Mouse (Mus musculus): ENCODE measurements around the gene Emp2. TPM values are rescaled to one million over a fixed set of nuclear protein-coding genes. Genes with fewer than 3 reads are reported as not detected.

Gene Emp2
- 3.6 and 7.9 TPM in 2 replicates for polyA plus RNA-seq (2012; rRNA removed; ENCODE audit: low replicate concordance)

DNA sequence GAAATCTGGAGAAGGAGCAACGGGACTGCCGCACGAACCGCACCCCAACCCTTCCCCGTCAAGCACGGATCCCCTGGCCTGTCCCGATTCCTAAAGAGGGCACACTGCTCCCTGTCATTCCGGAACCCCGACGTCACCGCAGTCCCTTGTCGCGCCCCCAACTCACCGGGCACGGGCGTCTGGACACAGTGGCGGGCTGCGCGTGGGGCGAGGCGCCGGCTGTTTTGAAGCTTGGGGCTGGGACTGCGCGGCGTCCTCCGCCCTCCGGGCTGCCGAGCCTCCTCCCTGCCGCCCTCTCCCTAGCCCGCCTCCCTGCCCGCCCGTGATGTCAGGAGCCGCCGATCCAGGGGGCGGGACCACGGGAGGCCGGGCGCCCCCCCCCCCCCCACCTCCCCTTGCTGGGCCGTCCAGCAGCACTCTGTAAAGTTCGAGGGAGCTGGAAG, at the start of gene Emp2:
Gene Emp2 (minus strand): TSS at position 323 of the 443 bp plus-strand sequence.

Other genes with a start within 250 kb of the Emp2 start
- not detected in 2 replicates for gene Rpl39l, start 143.7 kb downstream of the Emp2 start, polyA plus RNA-seq (2012; rRNA removed; ENCODE audit: low replicate concordance)
- not detected in 2 replicates for gene Atf7ip2, start 121.3 kb downstream of the Emp2 start, polyA plus RNA-seq (2012; rRNA removed; ENCODE audit: low replicate concordance)
- not detected in 2 replicates for gene Tekt5, start 81.5 kb upstream of the Emp2 start, polyA plus RNA-seq (2012; rRNA removed; ENCODE audit: low replicate concordance)
- 16.1 and 16.7 TPM in 2 replicates for gene Nubp1, start 98.0 kb upstream of the Emp2 start, polyA plus RNA-seq (2012; rRNA removed; ENCODE audit: low replicate concordance)
- gene Tvp23a, start 133.4 kb upstream of the Emp2 start, polyA plus RNA-seq (2012; rRNA removed; ENCODE audit: low replicate concordance), result 1.8 and 2.1 TPM in 2 replicates
- 3.8 and 8.1 TPM in 2 replicates for gene Ciita, start 166.1 kb upstream of the Emp2 start, polyA plus RNA-seq (2012; rRNA removed; ENCODE audit: low replicate concordance)
- gene Dexi, start 229.1 kb upstream of the Emp2 start, polyA plus RNA-seq (2012; rRNA removed; ENCODE audit: low replicate concordance), result 40.6 and 63.1 TPM in 2 replicates
- gene Clec16a, start 231.4 kb upstream of the Emp2 start, polyA plus RNA-seq (2012; rRNA removed; ENCODE audit: low replicate concordance), result 8.0 and 8.2 TPM in 2 replicates